Mouse (Mus musculus) E14TG2a.4 (cell line): ENCODE results near the gene Bcap29.

ENCODE experiments used
- CTCF ChIP-seq: conservative IDR thresholded peaks from 2 replicates; pipeline ENCODE4 v1.5.1; 2014; ENCODE audit warnings: low read length
- POU5F1 ChIP-seq: IDR thresholded peaks from 2 replicates; pipeline ENCODE4 v1.6.1; 2014; ENCODE audit warnings: low read length, borderline replicate concordance

- no peak for TF ChIP-seq CTCF
- TF ChIP-seq POU5F1, result no peak
These were observed at the start of gene Bcap29 for GRCm38 (mm10) chr12:31634343-31635239.
